ENCODE assay signal across 1 mouse cellular context in genomic region chr7:35381861-35382260, GRCm38 (mm10).
TF ChIP-seq lines count a peak whose summit lies in the region.

No protein-coding gene starts in this region.

TF ChIP-seq in MEL, 35 proteins besides CTCF, POLR2A, EP300 and RAD21 (continued from another document):
- TF ChIP-seq NELFE (IDR thresholded peaks at IDR 0.05; ENCODE audit: low read depth, low read length): no peak
- no peak for TF ChIP-seq POLR2AphosphoS5 (IDR thresholded peaks at IDR 0.05; ENCODE audit: borderline replicate concordance, low read depth, low read length)
- TF ChIP-seq MEF2A (IDR thresholded peaks at IDR 0.05; ENCODE audit: extremely low read depth, insufficient replicate concordance, low read depth, low read length, poor library complexity, severe bottlenecking): no peak
- peak; percentile 27; the same call in 1 of the 2 replicates for TF ChIP-seq SIN3A (IDR thresholded peaks at IDR 0.05; ENCODE audit: low read length)
